Comparison of ENCODE assay signal across 28 mouse cellular contexts in the genomic region with DNA sequence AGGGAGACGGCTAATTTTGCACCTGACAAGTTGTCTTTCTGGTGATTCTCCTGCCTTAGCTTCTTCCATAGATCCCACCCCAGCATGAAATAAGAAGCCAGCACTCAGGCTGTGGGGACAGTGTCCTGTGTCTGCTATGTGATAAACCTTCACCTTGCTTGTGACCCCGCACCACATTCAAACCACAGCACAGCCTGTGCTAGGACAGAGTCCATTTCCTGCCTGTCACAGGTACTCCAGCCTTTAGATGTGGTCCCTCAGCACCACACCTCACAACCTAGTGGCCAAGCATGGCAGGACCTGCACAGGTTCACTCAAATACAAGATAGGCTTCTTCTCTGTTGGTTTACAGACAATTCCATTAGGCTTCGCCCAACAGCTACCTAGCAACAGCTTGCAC.
DNase-seq lines count a peak whose midpoint lies in the region; ATAC-seq and TF ChIP-seq lines count a peak whose summit lies in the region.
"Had no signal": no experiment of that assay in that cellular context is flagged by ENCODE, and none has a peak within 500 bp of the region (broad histone marks: within the 10 kb centered on the region; RNA-seq: fewer than 3 reads in every experiment).

No protein-coding gene starts in this region.

- H3K9ac ChIP-seq in intestine, postnatal 0 days (ENCODE audit: low read depth, low read length) = no peak overlapping the region
- H3K9ac ChIP-seq in intestine, embryonic 15.5 days = no peak overlapping the region
- no peak overlapping the region for H3K9ac ChIP-seq in liver, embryonic 13.5 days
- H3K9ac ChIP-seq in liver, postnatal 0 days (replicated peaks) = no peak overlapping the region
- no peak overlapping the region for H3K9ac ChIP-seq in liver, embryonic 16.5 days (ENCODE audit: low read depth, low read length)
- H3K9ac ChIP-seq: embryonic facial prominence, embryonic 12.5 days; embryonic facial prominence, embryonic 15.5 days; forebrain, postnatal 0 days; heart, embryonic 12.5 days; heart, embryonic 15.5 days; hindbrain, embryonic 13.5 days had no signal

- no peak for DNase-seq in liver, embryonic 13.5 days
- no peak for DNase-seq in liver, postnatal 0 days
- no peak for DNase-seq in layer of hippocampus, postnatal 14 days (ENCODE audit: low spot score in 2 of 2)
- DNase-seq: adrenal gland, postnatal 10 days; adrenal gland, postnatal 36 days; B cell, adult 2 months; cerebellum, adult 2 months; cerebellum, adult 9-11 months; cerebellum, postnatal 25 days; forebrain, postnatal 0 days; gastrocnemius, postnatal 25 days; heart, adult 18-20 months; heart, postnatal 10 days; heart, postnatal 36 days had no signal

- no peak overlapping the region for H3K4me3 ChIP-seq in intestine, postnatal 0 days (ENCODE audit: low read depth, low read length)
- H3K4me3 ChIP-seq in intestine, embryonic 15.5 days (replicated peaks) = no peak overlapping the region
- H3K4me3 ChIP-seq in liver, embryonic 13.5 days (replicated peaks) = no peak overlapping the region
- no peak overlapping the region for H3K4me3 ChIP-seq in liver, postnatal 0 days (ENCODE audit: low read depth, low read length)
- no peak overlapping the region for H3K4me3 ChIP-seq in liver, embryonic 16.5 days (ENCODE audit: low read depth, low read length)
- H3K4me3 ChIP-seq: embryonic facial prominence, embryonic 12.5 days; embryonic facial prominence, embryonic 15.5 days; heart, embryonic 12.5 days; heart, embryonic 15.5 days; hindbrain, embryonic 10.5 days; hindbrain, embryonic 13.5 days had no signal

- no peaks in the 10 kb centered on the region for H3K4me1 ChIP-seq in intestine, postnatal 0 days (replicated peaks; ENCODE audit: control insufficient read depth, insufficient read depth, low read length)
- no peaks in the 10 kb centered on the region for H3K4me1 ChIP-seq in intestine, embryonic 15.5 days (replicated peaks)
- no peaks in the 10 kb centered on the region for H3K4me1 ChIP-seq in liver, embryonic 13.5 days (replicated peaks)
- H3K4me1 ChIP-seq in liver, postnatal 0 days (ENCODE audit: insufficient read depth) = no peaks in the 10 kb centered on the region
- H3K4me1 ChIP-seq in liver, embryonic 16.5 days (ENCODE audit: control insufficient read depth, low read depth, low read length) = no peaks in the 10 kb centered on the region
- H3K4me1 ChIP-seq: embryonic facial prominence, embryonic 15.5 days; heart, embryonic 15.5 days had no signal

- H3K36me3 ChIP-seq in intestine, postnatal 0 days (ENCODE audit: control insufficient read depth, insufficient read depth) = no peaks in the 10 kb centered on the region
- no peaks in the 10 kb centered on the region for H3K36me3 ChIP-seq in intestine, embryonic 15.5 days
- no peaks in the 10 kb centered on the region for H3K36me3 ChIP-seq in liver, embryonic 13.5 days
- H3K36me3 ChIP-seq in liver, postnatal 0 days (replicated peaks; ENCODE audit: insufficient read depth, low read length) = no peaks in the 10 kb centered on the region
- H3K36me3 ChIP-seq in liver, embryonic 16.5 days (ENCODE audit: control insufficient read depth, insufficient read depth) = no peaks in the 10 kb centered on the region
- H3K36me3 ChIP-seq: embryonic facial prominence, embryonic 12.5 days; embryonic facial prominence, embryonic 15.5 days; G1E; heart, embryonic 15.5 days; hindbrain, embryonic 10.5 days; hindbrain, embryonic 13.5 days had no signal

- H3K27ac ChIP-seq in intestine, postnatal 0 days (ENCODE audit: low read depth, low read length) = no peak overlapping the region
- H3K27ac ChIP-seq in intestine, embryonic 15.5 days = no peak overlapping the region
- no peak overlapping the region for H3K27ac ChIP-seq in liver, embryonic 13.5 days
- no peak overlapping the region for H3K27ac ChIP-seq in liver, postnatal 0 days (ENCODE audit: low read depth)
- no peak overlapping the region for H3K27ac ChIP-seq in liver, embryonic 16.5 days (ENCODE audit: low read length)
- H3K27ac ChIP-seq: embryonic facial prominence, embryonic 12.5 days; embryonic facial prominence, embryonic 15.5 days; heart, embryonic 15.5 days; hindbrain, embryonic 10.5 days; hindbrain, embryonic 13.5 days had no signal

- TF ChIP-seq CTCF in intestine, postnatal 0 days (IDR thresholded peaks at IDR 0.05; ENCODE audit: low read depth) = peak; percentile 10; the same call in 1 of the 2 replicates
- TF ChIP-seq CTCF in liver, postnatal 0 days (IDR thresholded peaks at IDR 0.05; ENCODE audit: low read depth) = no peak

- no peaks in the 10 kb centered on the region for H3K27me3 ChIP-seq in intestine, postnatal 0 days (replicated peaks; ENCODE audit: control insufficient read depth, insufficient read depth, low read length)
- no peaks in the 10 kb centered on the region for H3K27me3 ChIP-seq in intestine, embryonic 15.5 days (replicated peaks)
- no peaks in the 10 kb centered on the region for H3K27me3 ChIP-seq in liver, embryonic 13.5 days
- H3K27me3 ChIP-seq in liver, postnatal 0 days (ENCODE audit: insufficient read depth, low read length) = no peaks in the 10 kb centered on the region
- no peaks in the 10 kb centered on the region for H3K27me3 ChIP-seq in liver, embryonic 16.5 days (ENCODE audit: control insufficient read depth, insufficient read depth, low read depth, low read length)
- H3K27me3 ChIP-seq: CH12.LX; embryonic facial prominence, embryonic 12.5 days; embryonic facial prominence, embryonic 15.5 days; heart, embryonic 12.5 days; heart, embryonic 15.5 days; hindbrain, embryonic 13.5 days; Patski had no signal

- WGBS in intestine, postnatal 0 days = 89% methylated on average over 3 of the region's 3 CpGs
- 91% methylated on average over 3 of the region's 3 CpGs for WGBS in intestine, embryonic 15.5 days
- WGBS in liver, embryonic 13.5 days (ENCODE audit: insufficient replicate concordance) = 69% methylated on average over 3 of the region's 3 CpGs
- WGBS in liver, postnatal 0 days (ENCODE audit: insufficient replicate concordance) = 71% methylated on average over 3 of the region's 3 CpGs
- WGBS in liver, embryonic 16.5 days (ENCODE audit: insufficient replicate concordance) = 65% methylated on average over 3 of the region's 3 CpGs

- H3K4me2 ChIP-seq in intestine, postnatal 0 days (replicated peaks; ENCODE audit: low read depth) = no peak overlapping the region
- no peak overlapping the region for H3K4me2 ChIP-seq in intestine, embryonic 15.5 days (replicated peaks)
- no peak overlapping the region for H3K4me2 ChIP-seq in liver, embryonic 13.5 days
- H3K4me2 ChIP-seq in liver, postnatal 0 days (ENCODE audit: low read depth, low read length) = no peak overlapping the region
- no peak overlapping the region for H3K4me2 ChIP-seq in liver, embryonic 16.5 days (ENCODE audit: low read depth, low read length)
- H3K4me2 ChIP-seq: embryonic facial prominence, embryonic 12.5 days; embryonic facial prominence, embryonic 15.5 days; heart, embryonic 12.5 days; heart, embryonic 15.5 days; hindbrain, embryonic 13.5 days had no signal

- ATAC-seq in intestine, postnatal 0 days = no peak
- no peak for ATAC-seq in intestine, embryonic 15.5 days
- peak; percentile 57; the same call in 1 of the 2 replicates for ATAC-seq in liver, embryonic 13.5 days (ENCODE audit: low read depth)
- ATAC-seq in liver, postnatal 0 days = no peak
- ATAC-seq in liver, embryonic 16.5 days (ENCODE audit: low read depth) = peak; percentile 68
- ATAC-seq: forebrain, embryonic 14.5 days; forebrain, postnatal 0 days; hindbrain, embryonic 16.5 days; Patski had no signal

- TF ChIP-seq EP300 in liver, postnatal 0 days (IDR thresholded peaks at IDR 0.05; ENCODE audit: low read depth) = no peak

- 0 out of 2 replicates have a peak, but pooled peaks cover 3% of the 10 kb centered on the region for H3K9me3 ChIP-seq in intestine, postnatal 0 days (ENCODE audit: control insufficient read depth)
- H3K9me3 ChIP-seq in intestine, embryonic 15.5 days = no peaks in the 10 kb centered on the region
- no peaks in the 10 kb centered on the region for H3K9me3 ChIP-seq in liver, embryonic 13.5 days (replicated peaks)
- peaks cover 4% of the 10 kb centered on the region for H3K9me3 ChIP-seq in liver, postnatal 0 days (ENCODE audit: low read length)
- H3K9me3 ChIP-seq in liver, embryonic 16.5 days (replicated peaks; ENCODE audit: control insufficient read depth, low read length) = peaks cover 2% of the 10 kb centered on the region; the same call in 1 of the 2 replicates
- H3K9me3 ChIP-seq: embryonic facial prominence, embryonic 12.5 days; embryonic facial prominence, embryonic 15.5 days; heart, embryonic 15.5 days; hindbrain, embryonic 13.5 days had no signal

Comparison
In these comparisons a context has a peak if more than half of its experiments do, and no peak if none do; other contexts are left out.
1. ATAC-seq: peak in liver, embryonic 13.5 days (single experiment) and liver, embryonic 16.5 days (single experiment); none in intestine, postnatal 0 days (single experiment), intestine, embryonic 15.5 days (single experiment) and liver, postnatal 0 days (single experiment).